Mouse (Mus musculus) brain, adult 2 months (tissue): ENCODE measurements around the gene Aig1.
A peak's percentile ranks its signal among the peaks of the same experiment; 100 is the strongest.

ENCODE experiments used
- DNase-seq: peaks from one replicate; pipeline ENCODE4 v3.0.0; 2011; ENCODE audit warnings: low read depth, low spot score

The Aig1 gene

GRCm38 (mm10) chr10:13702688-13703087 lies 166.1 kb downstream of the Aig1 start:
- no peak for DNase-seq

DNA sequence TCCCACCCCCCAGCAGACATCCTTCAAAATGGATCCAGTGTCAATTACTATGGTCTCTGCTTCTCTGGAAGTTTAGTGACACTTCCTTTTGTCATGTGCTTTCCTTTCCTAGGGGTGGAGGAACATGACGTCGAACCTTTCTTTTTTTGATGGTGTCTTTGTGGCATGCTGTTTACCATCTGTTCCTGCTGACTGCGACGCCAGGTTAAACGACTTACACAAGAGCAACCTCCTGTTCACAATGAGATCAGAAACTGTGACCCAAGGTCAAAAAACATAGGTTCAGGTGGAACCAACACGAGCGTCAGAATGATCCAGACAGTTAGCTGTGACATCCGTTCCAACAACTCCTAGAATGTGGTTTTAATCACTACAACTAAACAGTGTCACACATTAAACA lies 166.7 kb downstream of the Aig1 start:
- peak; percentile 92 for DNase-seq

DNA sequence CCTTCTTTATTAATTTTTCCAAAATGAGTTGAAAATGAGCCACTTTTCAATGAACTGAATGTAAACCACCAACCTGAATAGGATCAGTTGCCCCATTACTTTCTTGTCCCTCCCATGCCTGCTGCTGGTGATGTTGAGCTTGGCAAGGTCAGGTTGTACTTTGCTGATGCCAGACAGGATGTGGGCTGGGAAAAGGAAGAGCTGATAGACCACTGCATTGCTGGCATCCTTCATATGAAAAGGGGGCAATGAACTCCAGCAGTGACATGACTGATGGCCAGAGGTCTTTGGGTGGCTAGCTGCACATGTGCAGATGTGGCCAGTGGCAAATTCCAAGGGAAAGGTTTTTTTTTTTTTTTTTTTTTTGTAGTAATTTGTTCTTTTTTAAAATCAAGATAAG lies 172.5 kb downstream of the Aig1 start:
- DNase-seq: no peak

GRCm38 (mm10) chr10:13693276-13693675 lies 175.5 kb downstream of the Aig1 start:
- no peak for DNase-seq

DNA sequence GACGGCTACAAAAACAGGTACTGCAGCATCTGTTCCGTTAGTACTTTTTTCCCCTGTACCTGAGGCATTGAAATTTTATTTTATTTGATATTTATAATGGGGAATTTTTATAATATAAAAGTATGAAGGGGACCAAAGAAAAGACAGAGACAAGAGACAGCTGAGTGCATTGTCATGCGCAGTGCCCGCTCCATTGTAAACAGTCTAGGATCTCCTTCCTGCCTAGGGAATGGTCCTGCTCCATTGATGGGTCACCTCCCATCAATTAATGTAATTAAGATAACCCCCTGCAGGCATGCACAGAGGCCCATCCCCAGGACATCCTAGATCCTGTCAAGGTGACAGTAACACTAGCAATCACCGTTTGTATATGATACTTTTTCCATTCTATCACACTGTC lies 178.0 kb downstream of the Aig1 start:
- no peak for DNase-seq

GRCm38 (mm10) chr10:13689841-13690590 lies 178.8 kb downstream of the Aig1 start:
- DNase-seq: no peak

- DNase-seq: peak; percentile 54
Measured at GRCm38 (mm10) chr10:13688386-13689120, 180.2 kb downstream of the Aig1 start.

- peak; percentile 64 for DNase-seq
Measured at GRCm38 (mm10) chr10:13687182-13687810, 181.5 kb downstream of the Aig1 start.

GRCm38 (mm10) chr10:13686127-13686526 lies 182.7 kb downstream of the Aig1 start:
- DNase-seq: peak; percentile 36

- no peak for DNase-seq
Measured at GRCm38 (mm10) chr10:13685366-13685765, 183.4 kb downstream of the Aig1 start.

- no peak for DNase-seq
Measured at GRCm38 (mm10) chr10:13684452-13684851, 184.3 kb downstream of the Aig1 start.

DNA sequence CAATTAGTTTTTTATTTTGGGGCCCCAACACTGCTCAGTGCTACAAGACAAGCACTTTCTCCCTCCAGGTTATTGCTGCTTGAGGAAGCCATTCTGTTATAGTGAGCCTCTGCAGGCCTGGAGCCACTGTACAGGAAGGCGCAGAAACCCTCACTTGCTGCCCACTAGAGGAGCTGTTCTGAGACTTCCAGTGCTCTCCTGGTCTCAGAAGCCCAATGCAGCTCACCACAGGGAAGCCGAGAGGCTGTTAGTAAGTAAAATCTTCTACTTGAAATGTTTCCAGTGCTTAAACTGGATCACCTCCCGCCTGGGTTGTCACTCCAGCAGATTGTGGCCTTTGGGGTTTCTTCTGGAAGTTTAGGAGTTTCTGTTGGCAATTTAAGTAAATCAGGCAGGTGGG lies 186.2 kb downstream of the Aig1 start:
- peak; percentile 80 for DNase-seq

DNA sequence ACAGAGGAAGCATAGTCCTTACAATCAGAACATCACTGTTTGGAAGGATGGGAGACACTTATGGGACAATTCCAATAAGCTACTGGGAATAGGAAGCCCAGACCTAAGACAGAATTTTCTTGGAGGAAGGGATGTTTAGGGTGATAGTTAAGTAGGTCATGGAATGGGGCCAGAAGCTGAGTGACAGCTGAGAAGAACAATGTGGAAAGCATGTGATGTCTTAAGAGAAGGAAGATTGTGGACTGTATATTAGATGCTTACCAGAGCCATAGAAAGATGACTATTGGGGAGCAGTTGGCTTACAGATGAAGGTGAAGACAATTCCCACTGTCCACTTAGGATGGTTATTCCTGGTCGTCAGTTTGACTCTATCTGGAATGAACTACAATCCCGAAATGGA lies 191.3 kb downstream of the Aig1 start:
- DNase-seq: peak; percentile 43

DNA sequence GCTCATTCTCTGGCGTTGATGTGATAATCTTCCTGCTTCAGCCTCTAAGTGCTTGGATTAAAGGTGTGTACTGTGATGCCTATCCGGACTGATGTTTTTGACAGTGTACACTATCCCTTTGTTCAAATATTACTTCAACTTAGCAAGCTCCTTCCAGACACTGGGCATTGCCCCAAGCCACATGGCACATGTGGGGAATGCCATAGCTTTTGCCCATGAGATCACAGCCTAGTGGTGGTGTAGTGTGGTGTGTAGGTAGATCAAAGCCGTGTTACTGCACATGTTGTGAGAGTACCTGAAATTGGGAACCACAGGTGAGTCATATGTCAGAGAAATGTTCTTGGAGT lies 193.8 kb downstream of the Aig1 start:
- DNase-seq: no peak

- peak; percentile 62 for DNase-seq
Measured at GRCm38 (mm10) chr10:13674304-13675032, 194.3 kb downstream of the Aig1 start.

DNA sequence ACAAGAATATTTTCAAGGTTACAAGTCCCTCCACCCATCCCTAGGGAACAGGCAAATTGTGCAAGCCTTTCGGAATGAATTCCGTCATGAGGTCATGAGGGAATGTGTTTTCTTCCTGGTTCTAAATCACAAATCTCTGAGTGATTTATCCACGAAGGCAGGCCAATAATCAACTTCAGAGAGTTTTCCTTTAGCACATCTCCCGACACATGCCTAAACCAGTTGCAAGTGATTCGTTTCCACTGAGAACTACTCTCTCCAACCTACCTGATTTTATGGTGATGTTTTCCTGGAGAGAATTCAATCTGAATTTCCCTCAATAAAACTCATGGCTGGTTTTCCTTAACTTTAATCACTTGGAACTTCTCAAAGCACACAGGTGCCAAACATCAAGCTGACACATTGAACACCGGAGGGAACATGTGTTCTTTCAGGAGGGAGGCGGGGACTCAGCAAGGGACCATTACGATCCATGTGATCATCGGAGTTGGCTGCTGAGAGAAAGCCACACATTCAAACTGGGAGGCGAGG lies 201.5 kb downstream of the Aig1 start:
- peak; percentile 16 for DNase-seq

- no peak for DNase-seq
Measured at GRCm38 (mm10) chr10:13663476-13663875, 205.3 kb downstream of the Aig1 start.

DNA sequence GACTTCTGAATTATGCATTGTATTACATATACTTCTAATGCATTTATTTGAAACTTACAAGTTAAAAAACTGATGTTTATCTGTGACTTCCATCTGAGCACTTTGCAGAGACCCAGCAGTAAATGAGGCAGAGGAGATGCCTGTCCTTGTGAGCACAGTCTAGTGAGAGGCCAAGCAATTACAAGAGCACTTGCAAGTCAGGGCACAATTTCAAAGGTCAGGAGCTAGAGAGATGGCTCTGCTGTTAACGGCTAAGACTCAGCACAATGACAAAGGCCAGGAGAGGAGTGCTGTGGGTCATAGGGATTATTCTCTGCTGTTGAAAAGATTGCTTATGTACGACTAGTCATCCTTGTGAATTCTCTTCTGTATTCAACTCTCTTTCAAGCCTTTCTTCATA lies 209.0 kb downstream of the Aig1 start:
- no peak for DNase-seq

GRCm38 (mm10) chr10:13653739-13654462 lies 214.9 kb downstream of the Aig1 start:
- DNase-seq: peak; percentile 31

GRCm38 (mm10) chr10:13653326-13653725 lies 215.5 kb downstream of the Aig1 start:
- peak; percentile 37 for DNase-seq

DNA sequence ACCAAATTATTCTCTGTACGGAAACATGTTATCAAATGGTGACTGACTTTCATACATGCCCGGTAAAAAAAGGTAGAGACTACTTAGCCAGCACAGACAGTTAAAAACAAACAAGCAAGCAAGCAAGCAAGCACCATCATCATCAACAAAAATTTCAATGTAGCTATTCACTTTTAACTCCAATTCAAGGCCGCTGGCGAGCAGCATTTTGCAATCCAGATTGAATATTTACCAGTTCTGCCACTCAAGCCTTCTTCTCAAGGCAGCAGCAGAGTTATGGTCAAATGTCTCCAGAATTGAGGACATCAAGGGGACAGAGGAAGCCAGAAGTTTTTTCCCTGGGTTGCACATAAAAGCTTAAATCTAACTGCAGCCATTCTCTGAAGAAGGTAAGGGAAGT lies 216.7 kb downstream of the Aig1 start:
- DNase-seq: no peak
